Mouse (Mus musculus) liver, postnatal 0 days (tissue): ENCODE results near the gene Grap. TPM values are rescaled to one million over a fixed set of nuclear protein-coding genes. Genes with fewer than 3 reads are reported as not detected.

Experiments
- ATAC-seq: fragments of 200-750 bp; cut with Nextera tagmentation; 2 replicates; pipeline ENCODE4 v1.8.0; 2017; ENCODE audit warnings: mild to moderate bottlenecking, moderate library complexity
- DNase-seq: peaks from one replicate; pipeline ENCODE4 v3.0.0-alpha.2; 2016
- H3K27ac ChIP-seq: fragments of 300-500 bp; sonication (generic); 2 replicates; pipeline ENCODE4 v1.5.1; 2014; ENCODE audit warnings: antibody characterized with exemption, moderate library complexity, mild to moderate bottlenecking, low read depth
- H3K27me3 ChIP-seq: fragments of 300-500 bp; sonication (generic); 2 replicates; pipeline ENCODE4 v1.6.1; 2014; ENCODE audit warnings: low read length, control low read depth, mixed read lengths; ENCODE audit not compliant: insufficient read depth
- H3K36me3 ChIP-seq: fragments of 300-500 bp; sonication (generic); replicated peaks from 2 replicates; pipeline ENCODE4 v1.6.1; 2014; ENCODE audit warnings: mild to moderate bottlenecking, control low read depth, low read length, moderate library complexity, mixed read lengths; ENCODE audit not compliant: insufficient read depth
- H3K4me1 ChIP-seq: fragments of 300-500 bp; sonication (generic); 2 replicates; pipeline ENCODE4 v1.6.1; 2014; ENCODE audit warnings: antibody characterized with exemption, mild to moderate bottlenecking, control low read depth; ENCODE audit not compliant: insufficient read depth
- H3K4me2 ChIP-seq: fragments of 300-500 bp; sonication (generic); 2 replicates; pipeline ENCODE4 v1.6.1; 2014; ENCODE audit warnings: low read depth, mild to moderate bottlenecking, low read length, moderate library complexity, mixed read lengths
- H3K4me3 ChIP-seq: fragments of 300-500 bp; sonication (generic); 2 replicates; pipeline ENCODE4 v1.5.1; 2014; ENCODE audit warnings: low read depth, low read length
- H3K9ac ChIP-seq: fragments of 300-500 bp; sonication (generic); replicated peaks from 2 replicates; pipeline ENCODE4 v1.6.1; 2014; ENCODE audit warnings: mild to moderate bottlenecking, moderate library complexity
- H3K9me3 ChIP-seq: fragments of 300-500 bp; sonication (generic); 2 replicates; pipeline ENCODE4 v1.6.1; 2016; ENCODE audit warnings: mild to moderate bottlenecking, control low read depth, low read length, mixed read lengths
- CTCF ChIP-seq: sonication (generic); IDR thresholded peaks from 2 replicates; pipeline ENCODE4 v1.5.1; 2016; ENCODE audit warnings: antibody characterized with exemption, low read depth
- EP300 ChIP-seq: IDR thresholded peaks from 2 replicates; pipeline ENCODE4 v1.6.1; 2016; ENCODE audit warnings: antibody characterized with exemption, low read depth, mild to moderate bottlenecking
- WGBS: fragments of 180-500 bp; shearing (Covaris S2); extraction: QIAGEN DNeasy Blood & Tissue Kit; methylation state at CpG from one replicate; pipeline ENCODE4 v1.1.7; 2014; ENCODE audit not compliant: insufficient replicate concordance; 5-methylcytosine and 5-hydroxymethylcytosine counted together
- polyA plus RNA-seq: library from polyadenylated mRNA; unstranded; fragments of >200 nt; fragmentation: Nextera tagmentation; extraction: Ambion mirVana; gene quantifications from 2 replicates; pipeline ENCODE4 v1.2.1, GENCODE M21; 2015

Grap gene
- 6.3 and 6.7 TPM in 2 replicates for polyA plus RNA-seq

DNA sequence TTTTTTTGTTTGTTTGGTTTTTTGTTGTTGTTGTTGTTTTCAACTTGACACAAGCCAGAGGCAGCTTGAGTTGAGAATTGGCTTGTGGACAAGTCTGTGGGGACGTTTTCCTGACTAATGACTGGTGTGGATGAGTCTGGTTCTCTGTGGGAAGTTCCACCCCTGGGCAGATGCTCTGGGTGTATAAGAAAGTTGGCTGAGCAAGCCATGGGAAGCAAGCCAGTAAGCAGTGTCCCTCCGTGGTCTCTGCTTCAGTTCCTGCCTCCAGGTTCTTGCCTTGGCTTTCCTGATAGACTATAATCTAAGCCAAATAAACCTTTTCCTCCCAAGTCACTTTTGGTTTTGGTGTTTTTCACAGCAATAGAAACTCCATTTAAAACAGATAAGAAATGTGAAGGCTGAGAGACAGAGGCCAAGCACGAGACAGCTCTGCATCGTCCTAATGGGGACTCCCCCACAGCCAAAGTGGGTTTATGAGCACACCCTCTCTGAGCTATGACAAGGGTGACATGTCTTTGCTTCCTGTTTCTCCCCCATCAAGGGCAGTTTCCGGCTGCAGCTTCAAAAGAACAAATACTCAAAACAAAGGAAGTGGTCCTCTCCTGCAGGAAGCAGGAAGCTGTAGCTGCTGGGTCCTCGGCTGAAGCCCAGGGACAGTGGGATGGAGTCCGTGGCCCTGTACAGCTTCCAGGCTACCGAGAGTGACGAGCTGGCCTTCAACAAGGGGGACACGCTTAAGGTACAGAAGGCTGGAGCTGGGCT is at the start of gene Grap:
TSS of gene Grap (plus strand) at position 580 of the 762 bp plus-strand sequence.
- Histone ChIP-seq H3K9ac (no peak within 1 kb of the TSS; the same call in 1 of the 2 replicates), H3K4me3 (peak within 1 kb of the TSS; percentile 42), H3K27ac (peak within 1 kb of the TSS; percentile 46; the same call in 1 of the 2 replicates), H3K4me1 (peaks cover 3% of the 10 kb centered on the region), H3K4me2 (peak within 1 kb of the TSS; percentile 54), H3K27me3 (no peaks in the 10 kb centered on the region), H3K9me3 (no peaks in the 10 kb centered on the region), H3K36me3 (no peaks in the 10 kb centered on the region)
- no peak for TF ChIP-seq CTCF
- no peak for TF ChIP-seq EP300
- 27% methylated on average over 10 of the region's 10 CpGs for WGBS
- DNase-seq, result peak; percentile 7
- peak; percentile 48 for ATAC-seq

DNA sequence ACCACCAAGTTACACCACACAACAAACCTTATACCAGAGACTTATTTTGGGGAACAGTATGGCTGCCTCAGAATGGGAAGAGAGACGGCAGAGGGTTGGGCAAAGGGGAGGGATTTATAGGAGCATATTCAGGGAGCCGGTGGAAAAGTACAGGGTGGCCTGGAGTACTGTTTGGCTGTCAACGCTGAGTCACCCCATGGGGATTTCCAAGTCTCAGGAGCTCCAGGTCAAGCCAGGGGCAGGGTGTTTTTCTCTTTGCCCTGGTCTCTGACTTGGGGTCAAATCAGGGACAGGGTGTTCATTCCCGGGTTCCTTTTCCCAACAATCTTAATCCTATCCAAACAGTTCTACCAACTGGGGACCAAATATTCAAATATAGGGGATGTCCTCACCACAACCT is 45.0 kb upstream of the Grap start:
- H3K9me3 ChIP-seq, result peaks cover 3% of the 10 kb centered on the region; the same call in 1 of the 2 replicates
- DNase-seq, result no peak
- H3K4me1 ChIP-seq, result no peaks in the 10 kb centered on the region
- H3K27me3 ChIP-seq, result no peaks in the 10 kb centered on the region
- ATAC-seq, result no peak
- no peak for TF ChIP-seq EP300
- TF ChIP-seq CTCF, result no peak
- H3K4me3 ChIP-seq, result no peak overlapping the region
- 66% methylated on average over 4 of the region's 4 CpGs for WGBS
- no peak overlapping the region for H3K4me2 ChIP-seq
- H3K36me3 ChIP-seq, result no peaks in the 10 kb centered on the region
- no peak overlapping the region for H3K27ac ChIP-seq
- no peak overlapping the region for H3K9ac ChIP-seq

DNA sequence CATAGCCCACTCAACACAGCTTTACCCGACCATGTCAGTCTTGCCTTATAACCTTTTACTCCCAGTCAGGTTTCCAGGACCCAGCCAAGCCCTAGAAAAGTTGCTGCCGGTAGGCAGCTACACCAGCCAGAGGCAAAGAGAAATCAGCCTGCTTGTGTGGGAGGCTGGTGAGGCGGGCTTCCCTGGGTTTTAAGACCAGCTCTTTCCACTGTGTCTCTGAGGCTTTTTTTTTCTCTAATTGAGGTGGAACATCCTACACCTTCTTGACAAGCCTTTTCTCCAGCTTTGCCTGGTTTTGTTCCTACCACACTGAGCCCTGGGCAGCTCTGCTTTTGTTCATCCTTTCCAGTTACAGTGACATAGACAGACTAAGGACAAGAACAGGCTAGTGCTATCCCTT is 41.9 kb upstream of the Grap start:
- Histone ChIP-seq H3K4me1 (0 out of 2 replicates have a peak, but pooled peaks cover 2% of the 10 kb centered on the region), H3K4me3 (no peak overlapping the region), H3K27ac (no peak overlapping the region), H3K9me3 (peaks cover 3% of the 10 kb centered on the region; the same call in 1 of the 2 replicates), H3K9ac (no peak overlapping the region), H3K36me3 (no peaks in the 10 kb centered on the region), H3K27me3 (peaks cover 11% of the 10 kb centered on the region; the same call in 1 of the 2 replicates), H3K4me2 (no peak overlapping the region)
- 71% methylated on average over 3 of the region's 3 CpGs for WGBS
- no peak for TF ChIP-seq CTCF
- TF ChIP-seq EP300, result no peak
- ATAC-seq, result no peak
- DNase-seq, result no peak

DNA sequence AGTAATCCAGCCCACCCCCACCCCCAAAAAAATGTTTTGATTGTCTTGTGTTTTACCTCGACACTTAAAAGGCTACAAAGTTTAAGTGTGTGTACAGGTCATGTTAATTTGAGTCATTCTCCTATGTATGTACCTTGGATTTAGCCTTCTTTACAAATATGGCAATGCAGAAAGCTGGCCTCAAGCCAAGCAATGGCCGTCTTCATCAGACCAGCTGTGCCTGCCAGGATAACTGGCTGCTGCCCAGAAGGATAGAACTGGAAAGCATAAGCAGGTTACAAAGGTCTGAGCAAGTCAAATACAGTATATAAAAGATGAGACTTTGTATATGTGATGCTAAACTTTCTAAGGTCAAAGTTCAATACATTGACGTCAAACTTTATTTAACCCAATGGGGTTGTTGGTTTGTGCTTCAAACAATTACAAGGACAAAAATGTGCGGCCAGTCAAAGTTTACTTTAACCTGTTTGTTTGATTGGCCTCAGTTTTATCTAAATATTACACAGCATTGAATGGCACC is 40.9 kb upstream of the Grap start:
- peak; percentile 68 for ATAC-seq

DNA sequence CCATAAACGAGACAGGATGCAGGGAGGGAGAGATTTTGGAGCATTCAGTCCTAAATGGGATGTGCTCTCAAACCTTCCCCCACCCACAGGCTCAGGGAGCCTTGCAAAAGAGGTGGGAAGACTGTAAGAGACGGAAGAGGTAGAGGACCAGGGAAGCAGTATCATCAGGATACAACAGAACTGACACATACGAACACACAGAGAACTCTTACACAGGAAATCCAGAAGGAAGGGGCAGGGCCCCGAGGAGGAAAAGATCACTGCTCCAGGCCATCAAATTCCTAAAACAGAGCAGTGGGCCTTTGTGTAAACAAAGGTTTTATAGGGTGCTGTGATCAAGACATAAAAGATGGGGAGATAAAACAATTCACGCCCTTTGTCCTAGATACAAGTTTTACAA is 38.7 kb upstream of the Grap start:
- no peak overlapping the region for H3K4me3 ChIP-seq
- no peaks in the 10 kb centered on the region for H3K9me3 ChIP-seq
- H3K36me3 ChIP-seq, result no peaks in the 10 kb centered on the region
- 0 out of 2 replicates have a peak, but pooled peaks cover 2% of the 10 kb centered on the region for H3K4me1 ChIP-seq
- TF ChIP-seq EP300 (no peak), CTCF (no peak)
- H3K9ac ChIP-seq, result no peak overlapping the region
- DNase-seq (no peak), ATAC-seq (no peak)
- H3K27me3 ChIP-seq, result peaks cover 22% of the 10 kb centered on the region
- 42% methylated on average over 5 of the region's 5 CpGs for WGBS
- H3K27ac ChIP-seq, result peak overlapping the region; percentile 24; the same call in 1 of the 2 replicates
- no peak overlapping the region for H3K4me2 ChIP-seq

More for the DNA sequence above, 40.9 kb upstream of the Grap start:
- no peak overlapping the region for H3K4me3 ChIP-seq
- no peak overlapping the region for H3K27ac ChIP-seq
- no peaks in the 10 kb centered on the region for H3K36me3 ChIP-seq
- no peak overlapping the region for H3K9ac ChIP-seq
- WGBS, result 58% methylated on average over 4 of the region's 4 CpGs
- H3K27me3 ChIP-seq, result peaks cover 18% of the 10 kb centered on the region
- H3K4me2 ChIP-seq, result no peak overlapping the region
- TF ChIP-seq CTCF (no peak), EP300 (no peak)
- peak; percentile 28 for DNase-seq
- peaks cover 3% of the 10 kb centered on the region; the same call in 1 of the 2 replicates for H3K9me3 ChIP-seq
- H3K4me1 ChIP-seq, result 0 out of 2 replicates have a peak, but pooled peaks cover 2% of the 10 kb centered on the region
